Mouse (Mus musculus) splenic B cell, adult 2 months (primary cell): ENCODE data around the gene Fam222a.

Source experiments
- DNase-seq: peaks from one replicate; pipeline ENCODE4 v3.0.0-alpha.2; 2011; ENCODE audit warnings: low read depth, low spot score
- H3K27me3 ChIP-seq: 2 replicates; pipeline ENCODE4 v1.6.1; 2012; ENCODE audit warnings: mild to moderate bottlenecking, low read length, moderate library complexity, mixed read lengths; ENCODE audit not compliant: control insufficient read depth, poor library complexity, insufficient read depth, severe bottlenecking
- H3K36me3 ChIP-seq: 2 replicates; pipeline ENCODE4 v1.6.1; 2012; ENCODE audit warnings: mild to moderate bottlenecking, low read length, moderate library complexity, mixed read lengths; ENCODE audit not compliant: control insufficient read depth, poor library complexity, insufficient read depth, severe bottlenecking

The Fam222a gene

DNA sequence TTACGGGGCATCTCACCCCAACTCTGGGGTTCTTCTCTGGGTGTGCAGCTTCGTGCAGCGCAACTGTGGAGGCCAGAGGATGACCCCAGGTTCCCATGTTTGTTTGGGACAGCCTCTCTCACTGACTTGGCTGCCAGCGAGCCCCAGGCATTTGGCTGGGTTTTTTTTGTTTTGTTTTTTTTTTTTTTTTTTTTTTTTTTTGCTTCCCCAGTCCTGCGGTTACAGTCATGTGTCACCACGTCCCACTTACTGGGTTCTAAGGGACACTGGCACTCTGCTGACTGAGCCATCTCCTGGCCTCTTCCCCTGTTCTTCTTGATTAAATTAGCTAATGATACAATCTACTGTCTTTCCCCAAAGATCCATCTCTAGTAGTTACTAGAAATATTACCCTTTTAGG lies 29.8 kb downstream of the Fam222a start:
- Histone ChIP-seq H3K27me3 (no peaks in the 10 kb centered on the region), H3K36me3 (no peaks in the 10 kb centered on the region)
- peak; percentile 34 for DNase-seq

DNA sequence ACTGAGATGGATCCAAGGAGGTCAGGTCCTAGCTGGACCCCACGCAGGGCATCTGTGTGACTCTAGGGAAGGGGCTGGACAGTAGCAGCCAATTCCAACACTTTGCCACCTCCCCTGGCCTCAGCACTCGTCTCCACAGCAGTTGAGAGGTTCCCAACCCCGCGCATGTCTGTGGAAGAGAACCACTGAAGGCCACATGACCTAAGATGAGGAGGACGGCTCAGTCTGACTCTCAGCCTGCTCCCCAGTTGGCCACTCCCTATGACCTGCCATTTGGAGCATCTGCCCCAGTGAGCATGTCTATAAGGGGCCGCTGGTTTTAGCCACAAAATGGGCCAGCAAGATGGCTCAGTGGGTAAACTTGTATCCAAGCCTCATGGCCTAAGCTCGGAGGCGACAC lies 34.2 kb downstream of the Fam222a start:
- no peaks in the 10 kb centered on the region for H3K36me3 ChIP-seq
- DNase-seq: no peak
- H3K27me3 ChIP-seq: no peaks in the 10 kb centered on the region

DNA sequence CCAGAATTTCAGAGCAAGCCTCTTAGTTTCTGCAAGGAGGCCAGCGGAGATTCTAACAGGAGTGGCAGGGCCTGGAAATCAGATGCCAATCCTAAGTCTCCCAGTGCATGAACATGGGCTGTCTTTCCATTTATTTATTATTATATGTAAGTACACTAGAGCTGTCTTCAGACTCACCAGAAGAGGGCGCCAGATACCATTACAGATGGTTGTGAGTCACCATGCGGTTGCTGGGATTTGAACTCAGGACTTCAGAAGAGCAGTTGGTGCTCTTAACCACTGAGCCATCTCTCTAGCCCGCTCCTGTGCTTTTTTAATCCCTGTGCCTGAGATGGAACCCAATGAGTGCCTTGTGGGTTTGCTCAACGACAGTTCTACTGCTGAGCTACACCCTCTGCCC lies 36.2 kb downstream of the Fam222a start:
- H3K27me3 ChIP-seq: no peaks in the 10 kb centered on the region
- DNase-seq: peak; percentile 65
- no peaks in the 10 kb centered on the region for H3K36me3 ChIP-seq

GRCm38 (mm10) chr5:114604781-114605290 lies 37.0 kb downstream of the Fam222a start:
- H3K36me3 ChIP-seq: no peaks in the 10 kb centered on the region
- peak; percentile 35 for DNase-seq
- no peaks in the 10 kb centered on the region for H3K27me3 ChIP-seq

- DNase-seq: peak; percentile 82
- no peaks in the 10 kb centered on the region for H3K36me3 ChIP-seq
- no peaks in the 10 kb centered on the region for H3K27me3 ChIP-seq
These were observed 38.2 kb downstream of the Fam222a start for GRCm38 (mm10) chr5:114605981-114606380.

DNA sequence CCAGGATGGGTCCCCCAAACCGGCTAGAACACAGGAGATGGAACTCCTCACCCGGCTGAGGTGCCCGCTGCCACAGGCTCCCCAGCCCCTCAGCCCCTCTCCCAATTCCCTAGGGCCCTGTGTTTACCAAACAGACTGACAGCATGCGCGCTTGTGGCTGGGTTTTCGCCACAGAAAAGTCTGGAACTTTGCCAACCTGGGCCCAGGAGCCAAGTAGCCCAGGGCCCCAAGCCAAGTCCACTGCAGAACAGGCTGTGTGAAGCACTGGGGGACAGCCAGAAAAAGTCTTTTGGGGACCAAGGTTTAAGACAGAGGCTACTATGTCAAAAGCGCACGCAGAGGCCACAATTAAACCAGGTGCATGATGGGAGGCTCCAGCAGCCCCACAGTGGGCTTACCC lies 39.8 kb downstream of the Fam222a start:
- no peaks in the 10 kb centered on the region for H3K36me3 ChIP-seq
- H3K27me3 ChIP-seq: no peaks in the 10 kb centered on the region
- no peak for DNase-seq

DNA sequence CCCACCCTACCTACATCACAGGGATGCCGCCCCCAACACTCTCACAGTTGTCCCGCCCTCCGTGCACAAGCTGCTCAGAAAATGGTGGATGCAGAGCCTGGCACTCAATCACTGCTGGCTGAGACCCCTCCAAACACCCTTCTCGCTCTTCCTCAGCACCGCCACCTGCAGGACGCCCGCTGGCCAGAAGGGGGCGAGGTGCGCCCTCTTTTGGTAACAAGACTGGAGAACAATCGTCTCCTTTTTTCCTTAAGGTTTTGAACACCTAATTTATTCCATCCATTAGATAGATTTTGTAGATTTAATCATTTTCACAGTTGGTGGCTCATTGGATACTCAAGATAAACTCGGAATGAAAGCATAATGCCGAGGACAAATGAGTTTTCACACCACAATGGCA lies 40.7 kb downstream of the Fam222a start:
- peak; percentile 78 for DNase-seq
- Histone ChIP-seq H3K27me3 (no peaks in the 10 kb centered on the region), H3K36me3 (no peaks in the 10 kb centered on the region)

- no peak for DNase-seq
- no peaks in the 10 kb centered on the region for H3K27me3 ChIP-seq
These were observed 43.4 kb downstream of the Fam222a start for GRCm38 (mm10) chr5:114611256-114611655.

DNA sequence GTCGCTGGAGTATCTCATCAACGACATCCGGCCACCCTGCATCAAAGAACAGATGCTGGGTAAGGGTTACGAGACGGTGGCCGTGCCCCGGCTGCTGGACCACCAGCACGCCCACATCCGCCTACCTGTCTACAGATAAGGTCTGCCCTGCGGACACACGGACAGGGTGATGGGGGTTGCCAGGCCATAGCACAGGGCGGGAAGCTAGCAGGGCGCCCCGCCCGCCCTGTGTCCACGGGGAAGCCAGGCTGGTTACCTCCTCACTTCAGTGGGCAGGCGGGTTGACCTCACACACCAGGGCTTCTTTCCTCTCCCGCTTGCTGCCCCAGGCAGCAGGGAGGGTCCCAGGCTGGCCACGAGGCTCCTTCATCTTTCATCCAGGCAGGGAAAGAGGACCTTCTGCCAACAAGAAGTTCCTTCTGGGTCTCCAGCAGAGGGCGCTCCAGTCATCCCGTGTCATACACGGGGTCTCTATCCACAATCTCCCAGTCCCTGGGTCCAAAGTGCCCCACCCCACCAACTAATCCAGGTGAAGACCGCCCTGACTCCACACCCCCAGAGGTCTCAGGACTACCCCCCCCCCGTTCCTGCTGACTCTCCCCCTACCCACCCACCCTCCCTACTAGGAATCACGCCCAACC lies 44.3 kb downstream of the Fam222a start:
- H3K27me3 ChIP-seq: no peaks in the 10 kb centered on the region
- DNase-seq: peak; percentile 61
- no peaks in the 10 kb centered on the region for H3K36me3 ChIP-seq

More at GRCm38 (mm10) chr5:114611256-114611655, 43.4 kb downstream of the Fam222a start:
- H3K36me3 ChIP-seq: no peaks in the 10 kb centered on the region

- no peaks in the 10 kb centered on the region for H3K27me3 ChIP-seq
- H3K36me3 ChIP-seq: no peaks in the 10 kb centered on the region
- DNase-seq: no peak
These were observed 47.0 kb downstream of the Fam222a start for GRCm38 (mm10) chr5:114614863-114615262.

- Histone ChIP-seq H3K27me3 (no peaks in the 10 kb centered on the region), H3K36me3 (no peaks in the 10 kb centered on the region)
- DNase-seq: no peak
These were observed 48.7 kb downstream of the Fam222a start for GRCm38 (mm10) chr5:114616336-114617061.

DNA sequence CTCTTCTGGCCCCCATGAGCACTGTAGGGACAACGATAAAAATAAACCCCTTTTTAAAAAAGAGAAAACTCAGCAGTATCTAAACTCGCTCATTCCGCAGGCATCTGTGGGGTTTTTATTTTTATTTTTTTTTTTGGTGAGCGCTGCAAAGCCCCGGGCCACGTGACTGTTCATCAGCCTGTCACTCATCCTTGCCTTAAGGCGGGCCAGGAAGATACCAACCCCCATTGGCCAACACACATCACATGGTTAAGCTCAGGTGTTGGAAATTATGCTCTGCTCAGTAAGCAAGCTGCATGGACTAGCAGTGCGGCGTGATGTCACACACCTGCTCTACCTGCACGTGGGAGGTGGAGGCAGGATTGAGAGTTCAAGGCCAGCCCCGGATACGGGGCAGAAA lies 50.0 kb downstream of the Fam222a start:
- Histone ChIP-seq H3K36me3 (no peaks in the 10 kb centered on the region), H3K27me3 (no peaks in the 10 kb centered on the region)
- DNase-seq: no peak

DNA sequence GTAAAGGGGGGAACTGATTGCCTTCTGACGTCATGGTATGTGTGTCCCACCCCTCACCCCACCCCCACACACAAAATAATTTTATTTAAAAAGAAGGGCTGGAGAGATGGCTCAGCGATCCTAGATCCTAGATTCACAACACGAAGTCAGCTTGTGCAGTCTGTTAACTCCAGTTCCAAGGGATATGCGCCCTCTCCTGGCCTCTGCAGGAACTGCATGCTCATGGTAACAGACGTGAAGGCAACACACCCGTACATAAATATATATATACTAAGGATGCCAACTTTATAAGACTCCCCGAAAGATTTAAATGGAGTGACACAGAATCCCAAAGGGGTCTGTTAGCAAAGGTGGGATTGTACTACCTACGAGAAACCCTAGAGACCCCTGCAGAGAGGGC lies 51.0 kb downstream of the Fam222a start:
- Histone ChIP-seq H3K36me3 (no peaks in the 10 kb centered on the region), H3K27me3 (no peaks in the 10 kb centered on the region)
- DNase-seq: peak; percentile 87

- peak; percentile 80 for DNase-seq
- H3K36me3 ChIP-seq: no peaks in the 10 kb centered on the region
These were observed 52.5 kb downstream of the Fam222a start for GRCm38 (mm10) chr5:114620305-114620704.

DNA sequence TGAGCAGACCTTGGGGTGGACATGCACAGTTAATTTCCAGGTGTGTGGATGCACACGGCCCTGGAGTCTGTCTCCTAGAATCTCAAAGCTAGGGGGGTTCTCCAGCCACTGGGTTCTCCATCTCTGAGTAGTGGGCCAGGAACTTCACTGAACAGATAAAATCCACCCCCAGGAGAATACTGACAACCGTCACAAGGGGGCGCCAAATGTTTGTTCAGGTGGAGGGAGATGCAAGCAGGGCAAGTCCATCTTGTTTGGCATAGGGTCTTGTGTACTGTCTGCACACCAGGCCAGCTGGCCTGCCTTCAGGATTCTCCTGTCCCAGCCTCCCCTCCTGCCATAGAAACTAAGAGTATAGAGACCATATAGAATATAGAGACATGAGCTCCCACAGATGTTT lies 57.8 kb downstream of the Fam222a start:
- Histone ChIP-seq H3K36me3 (no peaks in the 10 kb centered on the region), H3K27me3 (no peaks in the 10 kb centered on the region)
- peak; percentile 78 for DNase-seq

More at GRCm38 (mm10) chr5:114620305-114620704, 52.5 kb downstream of the Fam222a start:
- H3K27me3 ChIP-seq: no peaks in the 10 kb centered on the region
